Mouse (Mus musculus): ENCODE results near the gene Olfr1201. TPM values are rescaled to one million over a fixed set of nuclear protein-coding genes. Genes with fewer than 3 reads are reported as not detected.

Gene Olfr1201
- not detected for total RNA-seq (2021)
- long read RNA-seq, experiment 1: 0 reads
- long read RNA-seq, experiment 2: 0 reads

- DNase-seq (ENCODE audit: low spot score in 2 of 2): no peak
Observed at GRCm38 (mm10) chr2:88792736-88793135, at the start of gene Olfr1201. Gene Olfr1201, plus strand, starts transcription at chr2:88793036.

- DNase-seq (ENCODE audit: low spot score in 2 of 2): no peak
Observed at GRCm38 (mm10) chr2:88743379-88743778, 49.5 kb upstream of the Olfr1201 start.

GRCm38 (mm10) chr2:88751270-88751669 is 41.6 kb upstream of the Olfr1201 start, which contains the start of gene Olfr1198:
Gene Olfr1198, minus strand, starts transcription at chr2:88751370.
- no peak for DNase-seq (ENCODE audit: low spot score in 2 of 2)

- DNase-seq (ENCODE audit: low spot score in 2 of 2): no peak
Observed at GRCm38 (mm10) chr2:88760369-88760768, 32.5 kb upstream of the Olfr1201 start, which contains the start of gene Olfr1199. Gene Olfr1199, minus strand, starts transcription at chr2:88760469.

GRCm38 (mm10) chr2:88770388-88770787 is 22.4 kb upstream of the Olfr1201 start, which contains the start of gene Olfr1200:
Gene Olfr1200, minus strand, starts transcription at chr2:88770488.
- no peak for DNase-seq (ENCODE audit: low spot score in 2 of 2)

- no peak for DNase-seq (ENCODE audit: low spot score in 2 of 2)
Observed at GRCm38 (mm10) chr2:88814196-88814595, 21.4 kb downstream of the Olfr1201 start, which contains the start of gene Olfr1202. Gene Olfr1202, plus strand, starts transcription at chr2:88814496.

GRCm38 (mm10) chr2:88829437-88829836 is 36.6 kb downstream of the Olfr1201 start, which contains the start of gene Olfr1205:
Gene Olfr1205, plus strand, starts transcription at chr2:88829737.
- DNase-seq (ENCODE audit: low spot score in 2 of 2): no peak

- DNase-seq (ENCODE audit: low spot score in 2 of 2): no peak
Observed at GRCm38 (mm10) chr2:88838477-88838876, 45.6 kb downstream of the Olfr1201 start.

Other genes starting within 250 kb of the Olfr1201 start
- gene Olfr1188, start 236.1 kb upstream of the Olfr1201 start, total RNA-seq (2021): not detected
- not detected for gene Olfr1189, start 206.6 kb upstream of the Olfr1201 start, total RNA-seq (2021)
- gene Olfr1191-ps1, start 152.5 kb upstream of the Olfr1201 start, total RNA-seq (2021): not detected
- not detected for gene Olfr1192-ps1, start 144.5 kb upstream of the Olfr1201 start, total RNA-seq (2021)
- gene Olfr1193, start 117.4 kb upstream of the Olfr1201 start, total RNA-seq (2021): not detected
- not detected for gene Olfr1195, start 103.8 kb upstream of the Olfr1201 start, total RNA-seq (2021)
- gene Olfr1196, start 88.4 kb upstream of the Olfr1201 start, total RNA-seq (2021): not detected
- not detected for gene Olfr1197, start 60.7 kb upstream of the Olfr1201 start, total RNA-seq (2021)
- gene Olfr1198, start 41.7 kb upstream of the Olfr1201 start, total RNA-seq (2021): not detected
- not detected for gene Olfr1199, start 32.6 kb upstream of the Olfr1201 start, total RNA-seq (2021)
- gene Olfr1200, start 22.5 kb upstream of the Olfr1201 start, total RNA-seq (2021): not detected
- gene Olfr1202, start 21.5 kb downstream of the Olfr1201 start, total RNA-seq (2021): not detected
- not detected for gene Olfr1205, start 36.7 kb downstream of the Olfr1201 start, total RNA-seq (2021)
- gene Olfr1204, start 56.3 kb downstream of the Olfr1201 start, total RNA-seq (2021): not detected
- not detected for gene Olfr1206, start 70.2 kb downstream of the Olfr1201 start, total RNA-seq (2021)
- not detected for gene Olfr1208, start 109.3 kb downstream of the Olfr1201 start, total RNA-seq (2021)
- gene Olfr1209, start 122.1 kb downstream of the Olfr1201 start, total RNA-seq (2021): not detected
- gene Olfr1211, start 145.1 kb downstream of the Olfr1201 start, total RNA-seq (2021): not detected
- gene Olfr1212, start 160.9 kb downstream of the Olfr1201 start, total RNA-seq (2021): not detected
- gene Gm13762, start 187.2 kb downstream of the Olfr1201 start, total RNA-seq (2021): not detected
- not detected for gene Olfr1214, start 199.6 kb downstream of the Olfr1201 start, total RNA-seq (2021)
- not detected for gene Olfr1215, start 213.9 kb downstream of the Olfr1201 start, total RNA-seq (2021)
- not detected for gene Olfr1216, start 225.3 kb downstream of the Olfr1201 start, total RNA-seq (2021)
- gene Olfr1217, start 239.0 kb downstream of the Olfr1201 start, total RNA-seq (2021): not detected